In genomic region chr6:88727490-88727889, GRCm38 (mm10) we compare ENCODE assay signal across 13 mouse cellular contexts. TPM values are rescaled to one million over a fixed set of nuclear protein-coding genes. Genes with fewer than 3 reads are reported as not detected.
DNase-seq lines count a peak whose midpoint lies in the region; ATAC-seq and TF ChIP-seq lines count a peak whose summit lies in the region.
"Had no signal": no experiment of that assay in that cellular context is flagged by ENCODE, and none has a peak within 500 bp of the region (broad histone marks: within the 10 kb centered on the region; RNA-seq: fewer than 3 reads in every experiment).

No protein-coding gene starts in this region.

- H3K9ac ChIP-seq in kidney, postnatal 0 days (ENCODE audit: low read depth, low read length): no peak overlapping the region
- H3K9ac ChIP-seq in liver, postnatal 0 days (replicated peaks): peak overlapping the region; percentile 91
- H3K9ac ChIP-seq: embryonic facial prominence, embryonic 13.5 days; limb, embryonic 13.5 days had no signal

- peaks cover 14% of the 10 kb centered on the region for H3K4me1 ChIP-seq in kidney, postnatal 0 days (replicated peaks; ENCODE audit: insufficient read depth, low read length)
- peaks cover 63% of the 10 kb centered on the region for H3K4me1 ChIP-seq in liver, postnatal 0 days (ENCODE audit: insufficient read depth)

- no peak overlapping the region for H3K4me2 ChIP-seq in kidney, postnatal 0 days (ENCODE audit: low read length)
- peak overlapping the region; percentile 96 for H3K4me2 ChIP-seq in liver, postnatal 0 days (ENCODE audit: low read depth, low read length)
- H3K4me2 ChIP-seq: embryonic facial prominence, embryonic 13.5 days had no signal

- no peak for ATAC-seq in kidney, postnatal 0 days (replicated peaks; ENCODE audit: low FRiP score, low read depth)
- ATAC-seq in liver, postnatal 0 days: no peak
- ATAC-seq: forebrain, embryonic 14.5 days; inflammation-experienced regulatory T-cells, adult 6 months had no signal

- no peaks in the 10 kb centered on the region for H3K27me3 ChIP-seq in kidney, postnatal 0 days (ENCODE audit: insufficient read depth, low read length)
- no peaks in the 10 kb centered on the region for H3K27me3 ChIP-seq in liver, postnatal 0 days (ENCODE audit: insufficient read depth, low read length)

- 69% methylated on average over 5 of the region's 5 CpGs for WGBS in kidney, postnatal 0 days
- WGBS in liver, postnatal 0 days (ENCODE audit: insufficient replicate concordance): 83% methylated on average over 5 of the region's 5 CpGs

- DNase-seq in cerebellum, adult 18-20 months: peak; percentile 32 to 48
- no peak for DNase-seq in cerebellum, adult 11 months
- no peak for DNase-seq in kidney, postnatal 0 days (ENCODE audit: low spot score)
- no peak for DNase-seq in kidney, postnatal 10 days
- peak; percentile 37 to 53 for DNase-seq in adrenal gland, postnatal 36 days
- no peak for DNase-seq in liver, postnatal 0 days
- no peak for DNase-seq in ovary, adult 18-20 months (ENCODE audit: low spot score)
- no peak for DNase-seq in lung, postnatal 10 days

- H3K9me3 ChIP-seq in kidney, postnatal 0 days (replicated peaks; ENCODE audit: low read length): no peaks in the 10 kb centered on the region
- no peaks in the 10 kb centered on the region for H3K9me3 ChIP-seq in liver, postnatal 0 days (ENCODE audit: low read length)
- H3K9me3 ChIP-seq: embryonic facial prominence, embryonic 13.5 days; limb, embryonic 13.5 days had no signal

- no peak for TF ChIP-seq CTCF in kidney, postnatal 0 days (IDR thresholded peaks at IDR 0.05; ENCODE audit: low read depth)
- no peak for TF ChIP-seq CTCF in liver, postnatal 0 days (IDR thresholded peaks at IDR 0.05; ENCODE audit: low read depth)

- TF ChIP-seq EP300 in liver, postnatal 0 days (IDR thresholded peaks at IDR 0.05; ENCODE audit: low read depth): no peak

- no peaks in the 10 kb centered on the region for H3K36me3 ChIP-seq in kidney, postnatal 0 days (ENCODE audit: insufficient read depth, low read length)
- H3K36me3 ChIP-seq in liver, postnatal 0 days (replicated peaks; ENCODE audit: insufficient read depth, low read length): peaks cover 23% of the 10 kb centered on the region
- H3K36me3 ChIP-seq: embryonic facial prominence, embryonic 13.5 days; G1E; limb, embryonic 13.5 days had no signal

- H3K27ac ChIP-seq in kidney, postnatal 0 days: peak overlapping the region; percentile 82; the same call in 1 of the 2 replicates
- H3K27ac ChIP-seq in liver, postnatal 0 days (ENCODE audit: low read depth): peak overlapping the region; percentile 85
- H3K27ac ChIP-seq: embryonic facial prominence, embryonic 13.5 days; limb, embryonic 13.5 days had no signal

- H3K4me3 ChIP-seq in kidney, postnatal 0 days (replicated peaks; ENCODE audit: low read depth, low read length): no peak overlapping the region
- H3K4me3 ChIP-seq in liver, postnatal 0 days (ENCODE audit: low read depth, low read length): no peak overlapping the region
- H3K4me3 ChIP-seq: embryonic facial prominence, embryonic 13.5 days; limb, embryonic 13.5 days had no signal

RNA-seq across cellular contexts. Expression of gene Mgll, which starts 3.3 kb away (rescaled TPM):
- polyA plus RNA-seq in kidney, postnatal 0 days (2015; fragmentation: Nextera tagmentation; extraction: Ambion mirVana): 43.6 and 51.4 TPM in 2 replicates
- total RNA-seq in adrenal gland, postnatal 36 days (2021): 100 to 1,000 TPM; 160 to 194 TPM
- 106 and 121 TPM in 2 replicates for polyA plus RNA-seq in liver, postnatal 0 days (2015; fragmentation: Nextera tagmentation; extraction: Ambion mirVana)

Comparison
In these comparisons a context has a peak if more than half of its experiments do, and no peak if none do; other contexts are left out.
1. DNase-seq: peak in cerebellum, adult 18-20 months (2 of 2) and adrenal gland, postnatal 36 days (2 of 2); none in cerebellum, adult 11 months (single experiment), kidney, postnatal 0 days (single experiment), kidney, postnatal 10 days (single experiment), liver, postnatal 0 days (single experiment), ovary, adult 18-20 months (single experiment) and lung, postnatal 10 days (single experiment).